Mouse (Mus musculus): ENCODE results near the gene Usf3. TPM values are rescaled to one million over a fixed set of nuclear protein-coding genes. Genes with fewer than 3 reads are reported as not detected.

Usf3 gene
- 28.5 TPM for polyA plus RNA-seq (2014; fragmentation: Illumina TruSeq; extraction: RNeasy Lipid Tissue Mini Kit (QIAGEN cat#74804))

GRCm38 (mm10) chr16:44173155-44173941 is at the start of gene Usf3:
Gene Usf3 (plus strand): TSS chr16:44173246.

GRCm38 (mm10) chr16:44139536-44140185 is 33.4 kb upstream of the Usf3 start, which contains the start of the genes Atp6v1a and Naa50:
Gene Atp6v1a (minus strand): TSS chr16:44139705.
Gene Naa50 (plus strand): TSS chr16:44139830.

Other genes starting within 250 kb of the Usf3 start
- 27.0 TPM for gene Qtrt2, start 246.4 kb upstream of the Usf3 start, polyA plus RNA-seq (2014; fragmentation: Illumina TruSeq; extraction: RNeasy Lipid Tissue Mini Kit (QIAGEN cat#74804))
- gene Zdhhc23, start 193.5 kb upstream of the Usf3 start, polyA plus RNA-seq (2014; fragmentation: Illumina TruSeq; extraction: RNeasy Lipid Tissue Mini Kit (QIAGEN cat#74804)): 10.3 TPM
- gene Gramd1c, start 109.9 kb upstream of the Usf3 start, polyA plus RNA-seq (2014; fragmentation: Illumina TruSeq; extraction: RNeasy Lipid Tissue Mini Kit (QIAGEN cat#74804)): 12.0 TPM
- gene Atp6v1a, start 33.5 kb upstream of the Usf3 start, polyA plus RNA-seq (2014; fragmentation: Illumina TruSeq; extraction: RNeasy Lipid Tissue Mini Kit (QIAGEN cat#74804)): 114 TPM
- gene Naa50, start 33.4 kb upstream of the Usf3 start, polyA plus RNA-seq (2014; fragmentation: Illumina TruSeq; extraction: RNeasy Lipid Tissue Mini Kit (QIAGEN cat#74804)): 554 TPM
- gene Sidt1, start 159.9 kb downstream of the Usf3 start, polyA plus RNA-seq (2014; fragmentation: Illumina TruSeq; extraction: RNeasy Lipid Tissue Mini Kit (QIAGEN cat#74804)): 1.00 TPM
- 25.3 TPM for gene Spice1, start 173.9 kb downstream of the Usf3 start, polyA plus RNA-seq (2014; fragmentation: Illumina TruSeq; extraction: RNeasy Lipid Tissue Mini Kit (QIAGEN cat#74804))
- gene Cfap44, start 221.6 kb downstream of the Usf3 start, polyA plus RNA-seq (2014; fragmentation: Illumina TruSeq; extraction: RNeasy Lipid Tissue Mini Kit (QIAGEN cat#74804)): 14.0 TPM

Data from ovary, adult 10 weeks (tissue).